Mouse (Mus musculus): ENCODE results near the gene 4932411N23Rik. TPM values are rescaled to one million over a fixed set of nuclear protein-coding genes. Genes with fewer than 3 reads are reported as not detected.

4932411N23Rik gene
- not detected in 2 replicates for polyA plus RNA-seq (2015; fragmentation: Nextera tagmentation; extraction: Ambion mirVana)

DNA sequence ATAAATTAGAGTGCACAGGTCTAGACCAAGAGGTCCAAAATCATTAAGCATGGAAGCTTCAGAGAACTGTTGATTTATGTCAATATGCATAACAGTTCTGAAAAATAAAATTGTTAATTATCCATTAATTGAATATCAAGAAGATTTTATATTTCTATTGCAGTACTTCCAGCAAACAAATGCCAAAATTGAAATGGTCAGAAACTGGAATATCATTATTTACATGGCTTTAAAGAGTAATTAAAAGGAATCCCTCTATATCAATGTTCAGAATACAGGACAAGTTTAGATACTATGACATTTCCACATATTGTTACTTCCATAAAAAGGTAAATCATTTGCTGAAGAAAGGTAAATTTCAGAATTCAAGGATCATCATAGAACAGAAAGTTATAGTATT lies at the start of gene 4932411N23Rik:
Gene 4932411N23Rik, minus strand, starts transcription at position 101 of the 400 bp plus-strand sequence.

Other genes with a start within 250 kb of the 4932411N23Rik start
- not detected in 2 replicates for gene Gm382, start 224.1 kb upstream of the 4932411N23Rik start, polyA plus RNA-seq (2015; fragmentation: Nextera tagmentation; extraction: Ambion mirVana)

All from skeletal muscle tissue, postnatal 0 days (tissue).